Mouse (Mus musculus) lung, postnatal 0 days (tissue): Measurements from ENCODE around the gene Cflar. TPM values are rescaled to one million over a fixed set of nuclear protein-coding genes. Genes with fewer than 3 reads are reported as not detected.

Experiments used
- ATAC-seq: fragments of 200-750 bp; cut with Nextera tagmentation; 2 replicates; pipeline ENCODE4 v1.8.0; 2017; ENCODE audit warnings: moderate library complexity
- DNase-seq: peaks from one replicate; pipeline ENCODE4 v3.0.0-alpha.2; 2016; ENCODE audit warnings: low spot score
- H3K27ac ChIP-seq: fragments of 300-500 bp; sonication (generic); 2 replicates; pipeline ENCODE4 v1.5.1; 2014; ENCODE audit warnings: antibody characterized with exemption, mild to moderate bottlenecking, low read length, mixed read lengths
- H3K27me3 ChIP-seq: fragments of 300-500 bp; sonication (generic); replicated peaks from 2 replicates; pipeline ENCODE4 v1.6.1; 2014; ENCODE audit warnings: low read length, mixed read lengths; ENCODE audit not compliant: insufficient read depth
- H3K36me3 ChIP-seq: fragments of 300-500 bp; sonication (generic); 2 replicates; pipeline ENCODE4 v1.6.1; 2014; ENCODE audit warnings: low read length, mixed read lengths; ENCODE audit not compliant: insufficient read depth
- H3K4me1 ChIP-seq: fragments of 300-500 bp; sonication (generic); 2 replicates; pipeline ENCODE4 v1.6.1; 2014; ENCODE audit warnings: antibody characterized with exemption, low read depth, low read length, mixed read lengths; ENCODE audit not compliant: insufficient read depth
- H3K4me2 ChIP-seq: fragments of 300-500 bp; sonication (generic); replicated peaks from 2 replicates; pipeline ENCODE4 v1.6.1; 2014; ENCODE audit warnings: low read depth, mild to moderate bottlenecking, low read length, moderate library complexity, mixed read lengths
- H3K4me3 ChIP-seq: fragments of 300-500 bp; sonication (generic); 2 replicates; pipeline ENCODE4 v1.5.1; 2014; ENCODE audit warnings: low read depth, low read length
- H3K9ac ChIP-seq: fragments of 300-500 bp; sonication (generic); replicated peaks from 2 replicates; pipeline ENCODE4 v1.6.1; 2014; ENCODE audit warnings: low read depth, mild to moderate bottlenecking
- H3K9me3 ChIP-seq: fragments of 300-500 bp; sonication (generic); 2 replicates; pipeline ENCODE4 v1.6.1; 2016; ENCODE audit warnings: low read length, mixed read lengths
- CTCF ChIP-seq: IDR thresholded peaks from 2 replicates; pipeline ENCODE4 v1.5.1; 2016; ENCODE audit warnings: antibody characterized with exemption, mild to moderate bottlenecking
- EP300 ChIP-seq: IDR thresholded peaks from 2 replicates; pipeline ENCODE4 v1.6.1; 2016; ENCODE audit warnings: antibody characterized with exemption, mild to moderate bottlenecking, control low read depth
- WGBS: fragments of 180-500 bp; shearing (Covaris S2); extraction: QIAGEN DNeasy Blood & Tissue Kit; methylation state at CpG from one replicate; pipeline ENCODE4 v1.1.7; 2014; 5-methylcytosine and 5-hydroxymethylcytosine counted together
- polyA plus RNA-seq: library from polyadenylated mRNA; unstranded; fragments of >200 nt; fragmentation: Nextera tagmentation; extraction: Ambion mirVana; gene quantifications from 2 replicates; pipeline ENCODE4 v1.2.1, GENCODE M21; 2015

The Cflar gene
- polyA plus RNA-seq, 1 experiment from 2014 or later: 62.2 TPM

- Histone ChIP-seq H3K4me3 (peak overlapping the region; percentile 65), H3K36me3 (no peaks in the 10 kb centered on the region; the same call in 1 of the 2 replicates), H3K27ac (peak overlapping the region; percentile 99), H3K9me3 (no peaks in the 10 kb centered on the region), H3K9ac (peak overlapping the region; percentile 98), H3K4me1 (peaks cover 6% of the 10 kb centered on the region), H3K27me3 (no peaks in the 10 kb centered on the region), H3K4me2 (peak overlapping the region; percentile 60)
- 33% methylated on average over 10 of the region's 10 CpGs for WGBS
- no peak for TF ChIP-seq EP300
- TF ChIP-seq CTCF: no peak; the same call in 1 of the 2 replicates
- DNase-seq (peak; percentile 80), ATAC-seq (no peak)
Observed at GRCm38 (mm10) chr1:58710711-58711364, 470 bp upstream of the Cflar start.

GRCm38 (mm10) chr1:58712076-58713061, 1.1 kb downstream of the Cflar start:
- Histone ChIP-seq H3K36me3 (no peaks in the 10 kb centered on the region; the same call in 1 of the 2 replicates), H3K4me1 (peaks cover 9% of the 10 kb centered on the region), H3K27ac (peak overlapping the region; percentile 99), H3K9me3 (no peaks in the 10 kb centered on the region), H3K9ac (peak overlapping the region; percentile 98), H3K4me3 (peak overlapping the region; percentile 72), H3K27me3 (no peaks in the 10 kb centered on the region), H3K4me2 (peak overlapping the region; percentile 60)
- 2% methylated on average over 14 of the region's 17 CpGs for WGBS
- DNase-seq (peak; percentile 96), ATAC-seq (peak; percentile 83)
- TF ChIP-seq EP300 (no peak; the same call in none of the 2 replicates), CTCF (no peak)

- Histone ChIP-seq H3K27me3 (no peaks in the 10 kb centered on the region), H3K36me3 (no peaks in the 10 kb centered on the region; the same call in 1 of the 2 replicates), H3K9ac (peak overlapping the region; percentile 84), H3K9me3 (no peaks in the 10 kb centered on the region), H3K4me2 (peak overlapping the region; percentile 53), H3K4me1 (peaks cover 9% of the 10 kb centered on the region), H3K4me3 (peak overlapping the region; percentile 72), H3K27ac (peak overlapping the region; percentile 99)
- TF ChIP-seq EP300: peak; percentile 46; the same call in 1 of the 2 replicates
- TF ChIP-seq CTCF: peak; percentile 40
- WGBS: 3% methylated on average over 30 of the region's 31 CpGs
- DNase-seq (peak; percentile 95), ATAC-seq (peak; percentile 39)
Observed at GRCm38 (mm10) chr1:58713081-58713892, 2.0 kb downstream of the Cflar start.

GRCm38 (mm10) chr1:58713893-58714231, 2.6 kb downstream of the Cflar start:
- Histone ChIP-seq H3K27me3 (no peaks in the 10 kb centered on the region), H3K9me3 (no peaks in the 10 kb centered on the region), H3K4me1 (peaks cover 9% of the 10 kb centered on the region), H3K4me2 (peak overlapping the region; percentile 53), H3K4me3 (peak overlapping the region; percentile 72), H3K36me3 (no peaks in the 10 kb centered on the region; the same call in 1 of the 2 replicates), H3K27ac (peak overlapping the region; percentile 99), H3K9ac (peak overlapping the region; percentile 84)
- WGBS: 7% methylated on average over 4 of the region's 4 CpGs
- DNase-seq (peak; percentile 78), ATAC-seq (no peak)
- TF ChIP-seq EP300 (no peak), CTCF (no peak)

GRCm38 (mm10) chr1:58714361-58714760, 3.1 kb downstream of the Cflar start:
- peaks cover 9% of the 10 kb centered on the region for H3K4me1 ChIP-seq
- TF ChIP-seq EP300 (no peak), CTCF (no peak)
- no peaks in the 10 kb centered on the region; the same call in 1 of the 2 replicates for H3K36me3 ChIP-seq
- no peak for ATAC-seq
- WGBS: 22% methylated on average over 1 of the region's 1 CpGs
- H3K27ac ChIP-seq: peak overlapping the region; percentile 99
- H3K27me3 ChIP-seq: no peaks in the 10 kb centered on the region
- H3K9me3 ChIP-seq: no peaks in the 10 kb centered on the region
- no peak for DNase-seq
- H3K4me3 ChIP-seq: peak overlapping the region; percentile 72
- H3K9ac ChIP-seq: peak overlapping the region; percentile 84; the same call in 1 of the 2 replicates
- peak overlapping the region; percentile 53 for H3K4me2 ChIP-seq
